Mouse (Mus musculus) Muller cell, postnatal 12 days (primary cell): ENCODE measurements around the gene Eps8.
"Not testable (repeated sequence)": the region's sequence is repeated elsewhere in the genome, so short reads cannot be mapped to it uniquely, and the experiment has no call there.

Experiments used
- DNase-seq: peaks from one replicate; pipeline ENCODE4 v3.0.0-alpha.2; 2015; ENCODE audit errors: inconsistent ontology term

The Eps8 gene

DNA sequence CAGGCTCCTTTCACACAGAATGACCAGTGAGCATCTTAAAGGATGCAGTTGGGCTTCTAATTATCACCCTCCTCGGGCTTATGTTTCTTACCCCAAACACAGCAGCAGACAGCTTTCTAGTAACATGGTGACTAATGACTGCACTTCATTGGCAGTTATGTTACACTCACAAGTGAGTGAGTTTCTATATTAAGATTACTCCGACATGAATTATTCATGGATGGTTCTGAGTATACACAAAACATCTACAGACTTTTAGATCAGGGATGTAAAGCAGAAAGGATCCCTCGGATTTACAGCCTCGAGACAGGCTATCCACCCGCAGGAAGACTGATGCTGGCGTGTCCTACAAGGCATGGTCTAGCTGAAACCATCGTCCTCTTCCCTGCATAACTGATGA is 171.8 kb downstream of the Eps8 start:
- DNase-seq = no peak

DNA sequence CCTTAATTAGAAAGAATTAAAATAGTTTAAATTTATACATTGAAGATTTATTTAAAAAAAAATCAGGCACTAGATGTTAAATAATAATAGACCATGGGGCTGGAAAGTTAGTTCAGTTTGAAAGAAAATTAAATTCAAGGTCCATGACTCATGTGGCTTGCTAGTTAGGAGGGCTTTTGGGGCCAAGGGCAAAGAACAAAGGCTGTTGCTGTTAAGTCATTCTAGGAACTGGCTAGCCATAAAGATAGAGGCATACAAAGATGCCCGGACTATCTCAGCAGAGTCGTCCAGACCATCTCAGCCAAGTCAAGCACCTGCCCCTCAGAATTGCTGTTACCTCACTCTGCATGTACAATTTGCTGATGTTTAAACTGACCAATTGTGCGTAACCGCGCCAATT is 179.0 kb downstream of the Eps8 start:
- DNase-seq = not testable (repeated sequence)

- DNase-seq = no peak
These were observed 181.2 kb downstream of the Eps8 start for GRCm38 (mm10) chr6:137473433-137473832.

GRCm38 (mm10) chr6:137472129-137472528 is 182.5 kb downstream of the Eps8 start:
- DNase-seq = no peak

- peak; percentile 61 for DNase-seq
These were observed 183.6 kb downstream of the Eps8 start for GRCm38 (mm10) chr6:137470901-137471598.

DNA sequence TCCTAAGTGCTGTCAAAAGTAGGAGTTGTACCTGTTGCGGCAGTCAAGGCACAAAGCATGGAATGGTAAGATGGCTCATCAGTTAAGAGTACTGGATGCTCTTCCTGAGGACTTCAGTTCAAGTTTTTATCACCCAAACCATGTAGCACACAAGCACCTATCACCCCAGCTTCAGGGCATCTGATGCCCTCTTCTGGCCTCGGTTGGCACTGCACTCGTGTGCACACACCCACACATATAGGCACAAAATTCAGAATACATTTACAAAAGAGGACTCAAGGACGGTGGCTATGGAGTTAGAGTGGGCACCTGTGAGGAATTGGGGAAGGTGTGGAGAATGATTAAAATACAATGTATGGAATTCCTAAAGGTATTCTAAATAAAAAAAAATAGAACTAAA is 185.1 kb downstream of the Eps8 start:
- no peak for DNase-seq

DNA sequence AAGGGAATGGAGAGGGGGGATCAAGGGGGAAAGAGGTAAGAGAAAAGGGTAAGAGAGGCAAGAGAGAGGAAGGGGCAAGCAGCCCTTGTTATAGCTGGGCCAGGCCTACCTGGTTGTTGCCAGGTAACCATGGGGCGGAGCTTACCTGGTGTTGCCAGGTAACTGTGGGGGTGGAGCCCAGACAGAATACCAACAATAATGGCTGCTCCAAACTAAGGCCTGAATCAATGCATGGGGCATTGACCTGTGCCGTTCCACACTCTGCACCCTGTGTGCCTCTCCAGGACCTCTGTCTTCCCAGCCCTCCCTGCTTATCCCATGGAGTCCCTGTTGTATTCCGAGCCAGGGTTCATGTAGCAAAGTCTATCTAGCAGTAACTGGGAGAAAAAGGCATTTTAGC is 187.0 kb downstream of the Eps8 start:
- DNase-seq = no peak

DNA sequence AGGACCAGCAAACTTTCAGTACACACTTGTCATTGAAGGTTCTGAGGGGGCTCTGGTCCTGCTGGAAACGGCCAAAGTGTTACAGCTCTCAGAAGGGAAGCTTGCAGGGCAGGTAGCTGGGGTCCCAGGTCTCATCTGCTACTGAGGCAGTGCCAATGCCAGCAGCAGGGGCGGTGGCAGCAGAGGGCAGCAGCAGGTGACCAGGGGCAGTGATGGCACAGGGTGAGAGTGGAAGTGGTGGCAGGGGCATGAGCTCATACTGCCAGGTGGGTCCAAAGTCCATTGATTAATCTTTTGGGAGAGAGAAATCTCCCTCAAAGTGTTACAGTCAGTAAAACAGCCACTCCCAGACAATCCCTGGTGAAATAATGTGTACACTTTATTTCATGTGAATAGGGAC is 188.4 kb downstream of the Eps8 start:
- DNase-seq = no peak

GRCm38 (mm10) chr6:137465253-137465652 is 189.4 kb downstream of the Eps8 start:
- DNase-seq = peak; percentile 92

GRCm38 (mm10) chr6:137463771-137464170 is 190.9 kb downstream of the Eps8 start:
- DNase-seq = no peak

GRCm38 (mm10) chr6:137458136-137458535 is 196.5 kb downstream of the Eps8 start:
- no peak for DNase-seq

- no peak for DNase-seq
These were observed 197.5 kb downstream of the Eps8 start for GRCm38 (mm10) chr6:137457210-137457609.

GRCm38 (mm10) chr6:137456064-137456463 is 198.6 kb downstream of the Eps8 start:
- DNase-seq = no peak

DNA sequence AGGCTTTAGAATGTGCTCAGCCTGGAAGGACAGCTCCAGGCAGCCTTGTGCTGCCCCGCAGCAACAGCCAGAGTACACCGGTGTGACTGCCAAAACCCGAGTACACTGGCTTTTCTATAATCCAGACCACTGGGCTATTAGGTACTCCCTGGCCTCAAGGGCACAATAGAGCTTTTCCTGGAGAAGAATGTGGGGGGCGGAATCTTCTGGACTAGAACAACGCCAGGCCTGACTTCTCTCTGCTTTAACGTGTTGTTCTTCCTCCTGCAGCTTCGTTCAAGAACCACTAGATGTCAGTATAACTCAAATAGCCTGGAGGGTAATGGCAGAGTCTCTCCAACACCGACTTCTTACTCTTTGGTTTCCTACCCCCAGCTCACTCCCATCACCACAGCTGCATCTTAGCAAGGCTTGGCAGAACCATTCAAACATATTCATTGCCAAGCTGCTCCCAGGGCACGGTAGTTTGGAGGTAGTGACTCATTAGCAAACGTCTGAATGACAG is 199.1 kb downstream of the Eps8 start:
- peak; percentile 84 for DNase-seq

DNA sequence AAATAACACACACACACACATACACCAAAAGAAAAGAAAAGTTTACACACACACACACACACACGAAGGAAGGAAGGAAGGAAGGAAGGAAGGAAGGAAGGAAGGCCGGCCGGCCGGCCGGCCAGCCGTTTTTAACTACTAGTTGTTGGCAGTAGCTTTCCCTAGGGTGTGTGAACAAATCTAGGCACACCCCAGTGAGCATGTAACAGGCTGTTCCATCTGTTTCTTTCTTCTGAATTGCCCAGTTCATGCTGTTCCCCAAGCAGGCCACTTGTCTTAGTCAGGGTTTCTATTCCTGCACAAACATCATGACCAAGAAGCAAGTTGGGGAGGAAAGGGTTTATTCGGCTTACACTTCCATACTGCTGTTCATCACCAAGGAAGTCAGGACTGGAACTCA is 208.6 kb downstream of the Eps8 start:
- not testable (repeated sequence) for DNase-seq

- DNase-seq = no peak
These were observed 211.6 kb downstream of the Eps8 start for GRCm38 (mm10) chr6:137443089-137443488.

DNA sequence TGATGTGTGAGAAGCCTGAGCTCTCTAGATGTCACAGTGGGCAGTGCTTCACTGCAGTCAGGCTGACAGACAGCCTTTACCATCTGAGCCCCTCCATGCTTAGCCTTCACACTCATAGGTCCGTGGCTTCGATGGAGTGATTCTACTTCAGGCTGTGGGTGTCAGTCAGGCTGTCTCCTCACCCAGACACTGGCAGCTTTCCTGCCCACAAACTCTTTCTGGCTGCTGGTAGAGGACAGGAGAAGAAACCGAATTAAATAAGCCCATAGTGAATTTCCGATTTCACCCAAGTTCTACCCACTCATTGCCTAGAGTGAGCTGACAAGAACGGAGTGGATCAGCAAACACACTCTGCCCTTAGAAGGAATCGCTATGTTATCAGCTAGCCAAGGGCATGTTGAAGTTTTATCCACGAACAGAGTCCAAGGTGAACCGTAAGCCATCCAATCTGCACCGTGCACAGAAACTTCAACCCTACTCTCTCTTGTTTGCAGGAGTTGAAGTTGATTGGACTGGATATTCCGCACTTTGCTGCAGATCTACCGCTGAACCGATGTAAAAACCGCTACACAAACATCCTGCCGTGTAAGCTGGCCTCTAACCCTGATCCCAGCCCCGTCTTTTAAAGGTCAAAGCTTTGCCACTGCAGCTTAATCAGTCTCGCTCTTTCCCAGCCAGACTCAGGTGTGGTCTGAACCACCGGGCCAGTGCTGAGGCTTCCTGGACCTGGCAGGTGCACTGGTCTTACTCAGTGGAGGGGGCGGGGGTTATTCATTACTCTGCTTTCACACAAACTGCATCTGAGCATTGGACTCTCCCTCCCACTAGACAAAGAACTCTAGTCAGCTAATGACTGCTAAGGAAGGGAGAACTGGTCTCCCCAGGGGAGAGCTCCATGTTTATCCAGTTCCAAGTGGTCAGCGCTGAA is 213.9 kb downstream of the Eps8 start:
- DNase-seq = no peak

- DNase-seq = peak; percentile 70
These were observed 216.6 kb downstream of the Eps8 start for GRCm38 (mm10) chr6:137437902-137438580.

DNA sequence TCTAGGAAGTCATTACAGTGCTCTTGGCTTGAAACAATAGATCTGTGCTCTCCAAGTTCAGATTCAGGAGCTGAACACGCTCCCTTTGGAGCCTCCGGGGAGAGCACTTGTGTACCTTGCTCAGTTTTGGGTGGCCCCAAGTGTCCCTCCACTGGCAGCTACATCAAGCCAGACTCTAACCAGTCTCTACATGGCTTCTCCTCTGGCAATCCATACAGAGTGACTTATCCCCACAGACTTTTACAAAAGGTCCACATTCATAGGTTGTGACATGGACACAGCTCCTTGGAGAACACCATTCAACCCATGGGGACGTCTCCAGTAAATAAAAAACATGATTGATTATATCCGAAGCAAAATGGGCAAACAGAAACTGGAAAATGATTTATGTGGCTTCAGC is 217.2 kb downstream of the Eps8 start:
- DNase-seq = no peak

GRCm38 (mm10) chr6:137433521-137434137 is 221.0 kb downstream of the Eps8 start:
- peak; percentile 86 for DNase-seq
